Mouse (Mus musculus): ENCODE data around the gene Gm17545. TPM values are rescaled to one million over a fixed set of nuclear protein-coding genes. Genes with fewer than 3 reads are reported as not detected.

Gene Gm17545
- polyA plus RNA-seq, 1 experiment = not detected

GRCm38 (mm10) chr9:22433221-22433620 is 20.9 kb upstream of the Gm17545 start:
- no peaks in the 10 kb centered on the region for H3K36me3 ChIP-seq (ENCODE audit: control insufficient read depth, insufficient read depth)
- H3K79me2 ChIP-seq (ENCODE audit: control insufficient read depth, insufficient read depth) = no peaks in the 10 kb centered on the region
- no peak overlapping the region for H3K4me2 ChIP-seq (ENCODE audit: low read depth)
- H3ac ChIP-seq (ENCODE audit: control insufficient read depth, insufficient read length) = no peak overlapping the region
- H3K4me3 ChIP-seq = no peak overlapping the region
- no peaks in the 10 kb centered on the region for H3K27me3 ChIP-seq (ENCODE audit: control insufficient read depth, insufficient read depth, insufficient read length)
- TF ChIP-seq MYOG (IDR thresholded peaks at IDR 0.05; ENCODE audit: control insufficient read depth in 1 of 3, insufficient read depth in 1 of 3, insufficient read length in 2 of 3, low read depth in 2 of 3) = no peak
- TF ChIP-seq SRF (IDR thresholded peaks at IDR 0.05; ENCODE audit: control insufficient read depth, insufficient read length, low read depth) = no peak
- TF ChIP-seq E2F4 (IDR thresholded peaks at IDR 0.05; ENCODE audit: insufficient read depth) = no peak
- no peak for TF ChIP-seq MAX (IDR thresholded peaks at IDR 0.05; ENCODE audit: low read depth)
- no peak for TF ChIP-seq MYOD1 (IDR thresholded peaks at IDR 0.05; ENCODE audit: control insufficient read depth in 1 of 3, insufficient read length in 2 of 3, low read depth in 2 of 3)
- no peak for TF ChIP-seq POLR2AphosphoS2 (IDR thresholded peaks at IDR 0.05; ENCODE audit: insufficient read length, low read depth)
- TF ChIP-seq TCF3 (IDR thresholded peaks at IDR 0.05; ENCODE audit: insufficient read length, low read depth) = no peak

GRCm38 (mm10) chr9:22434101-22434500 is 20.0 kb upstream of the Gm17545 start:
- Histone ChIP-seq H3ac (ENCODE audit: control insufficient read depth, insufficient read length) (no peak overlapping the region), H3K36me3 (ENCODE audit: control insufficient read depth, insufficient read depth) (no peaks in the 10 kb centered on the region), H3K4me3 (no peak overlapping the region), H3K27me3 (ENCODE audit: control insufficient read depth, insufficient read depth, insufficient read length) (no peaks in the 10 kb centered on the region), H3K4me2 (ENCODE audit: low read depth) (no peak overlapping the region), H3K79me2 (ENCODE audit: control insufficient read depth, insufficient read depth) (no peaks in the 10 kb centered on the region)
- no peak for TF ChIP-seq TCF3 (IDR thresholded peaks at IDR 0.05; ENCODE audit: insufficient read length, low read depth)
- TF ChIP-seq MYOG (IDR thresholded peaks at IDR 0.05; ENCODE audit: control insufficient read depth in 1 of 3, insufficient read depth in 1 of 3, insufficient read length in 2 of 3, low read depth in 2 of 3) = no peak
- no peak for TF ChIP-seq MAX (IDR thresholded peaks at IDR 0.05; ENCODE audit: low read depth)
- TF ChIP-seq USF1 (IDR thresholded peaks at IDR 0.05; ENCODE audit: low read depth) = no peak
- no peak for TF ChIP-seq REST (IDR thresholded peaks at IDR 0.05; ENCODE audit: insufficient read depth, insufficient read length)
- TF ChIP-seq POLR2A (IDR thresholded peaks at IDR 0.05; ENCODE audit: insufficient read length, low read depth) = no peak
- no peak for TF ChIP-seq POLR2AphosphoS2 (IDR thresholded peaks at IDR 0.05; ENCODE audit: insufficient read length, low read depth)
- no peak for TF ChIP-seq TCF12 (IDR thresholded peaks at IDR 0.05; ENCODE audit: insufficient read depth, poor library complexity, severe bottlenecking)
- TF ChIP-seq E2F4 (IDR thresholded peaks at IDR 0.05; ENCODE audit: insufficient read depth) = no peak
- TF ChIP-seq CEBPB (IDR thresholded peaks at IDR 0.05; ENCODE audit: insufficient read depth, poor library complexity, severe bottlenecking) = no peak
- TF ChIP-seq SRF (IDR thresholded peaks at IDR 0.05; ENCODE audit: control insufficient read depth, insufficient read length, low read depth) = no peak
- TF ChIP-seq MYOD1 (IDR thresholded peaks at IDR 0.05; ENCODE audit: control insufficient read depth in 1 of 3, insufficient read length in 2 of 3, low read depth in 2 of 3) = no peak

GRCm38 (mm10) chr9:22438826-22439225 is 15.3 kb upstream of the Gm17545 start:
- Histone ChIP-seq H3K4me3 (no peak overlapping the region), H3K4me2 (ENCODE audit: low read depth) (no peak overlapping the region), H3ac (ENCODE audit: control insufficient read depth, insufficient read length) (no peak overlapping the region), H3K79me2 (ENCODE audit: control insufficient read depth, insufficient read depth) (no peaks in the 10 kb centered on the region), H3K36me3 (ENCODE audit: control insufficient read depth, insufficient read depth) (no peaks in the 10 kb centered on the region), H3K27me3 (ENCODE audit: control insufficient read depth, insufficient read depth, insufficient read length) (no peaks in the 10 kb centered on the region)
- TF ChIP-seq POLR2A (IDR thresholded peaks at IDR 0.05; ENCODE audit: insufficient read length, low read depth) (no peak), E2F4 (IDR thresholded peaks at IDR 0.05; ENCODE audit: insufficient read depth) (no peak), MYOD1 (IDR thresholded peaks at IDR 0.05; ENCODE audit: control insufficient read depth in 1 of 3, insufficient read length in 2 of 3, low read depth in 2 of 3) (no peak), MAX (IDR thresholded peaks at IDR 0.05; ENCODE audit: low read depth) (no peak), POLR2AphosphoS2 (IDR thresholded peaks at IDR 0.05; ENCODE audit: insufficient read length, low read depth) (no peak), TCF12 (IDR thresholded peaks at IDR 0.05; ENCODE audit: insufficient read depth, poor library complexity, severe bottlenecking) (no peak), TCF3 (IDR thresholded peaks at IDR 0.05; ENCODE audit: insufficient read length, low read depth) (no peak), CEBPB (IDR thresholded peaks at IDR 0.05; ENCODE audit: insufficient read depth, poor library complexity, severe bottlenecking) (no peak), REST (IDR thresholded peaks at IDR 0.05; ENCODE audit: insufficient read depth, insufficient read length) (no peak), SRF (IDR thresholded peaks at IDR 0.05; ENCODE audit: control insufficient read depth, insufficient read length, low read depth) (no peak)

GRCm38 (mm10) chr9:22443157-22443556 is 10.9 kb upstream of the Gm17545 start:
- no peak overlapping the region for H3K4me2 ChIP-seq (ENCODE audit: low read depth)
- H3K27me3 ChIP-seq (ENCODE audit: control insufficient read depth, insufficient read depth, insufficient read length) = no peaks in the 10 kb centered on the region
- H3K36me3 ChIP-seq (ENCODE audit: control insufficient read depth, insufficient read depth) = peaks cover 5% of the 10 kb centered on the region
- H3ac ChIP-seq (ENCODE audit: control insufficient read depth, insufficient read length) = no peak overlapping the region
- H3K79me2 ChIP-seq (ENCODE audit: control insufficient read depth, insufficient read depth) = no peaks in the 10 kb centered on the region
- TF ChIP-seq POLR2AphosphoS2 (IDR thresholded peaks at IDR 0.05; ENCODE audit: insufficient read length, low read depth) (no peak), REST (IDR thresholded peaks at IDR 0.05; ENCODE audit: insufficient read depth, insufficient read length) (no peak)
- no peak overlapping the region for H3K4me3 ChIP-seq

- Histone ChIP-seq H3K4me2 (ENCODE audit: low read depth) (no peak overlapping the region), H3K79me2 (ENCODE audit: control insufficient read depth, insufficient read depth) (no peaks in the 10 kb centered on the region), H3K4me3 (no peak overlapping the region), H3K27me3 (ENCODE audit: control insufficient read depth, insufficient read depth, insufficient read length) (no peaks in the 10 kb centered on the region), H3K36me3 (ENCODE audit: control insufficient read depth, insufficient read depth) (peaks cover 5% of the 10 kb centered on the region), H3ac (ENCODE audit: control insufficient read depth, insufficient read length) (no peak overlapping the region)
- TF ChIP-seq SRF (IDR thresholded peaks at IDR 0.05; ENCODE audit: control insufficient read depth, insufficient read length, low read depth) (no peak), POLR2A (IDR thresholded peaks at IDR 0.05; ENCODE audit: insufficient read length, low read depth) (no peak), TCF3 (IDR thresholded peaks at IDR 0.05; ENCODE audit: insufficient read length, low read depth) (no peak), USF1 (IDR thresholded peaks at IDR 0.05; ENCODE audit: low read depth) (no peak), MYOG (IDR thresholded peaks at IDR 0.05; ENCODE audit: control insufficient read depth in 1 of 3, insufficient read depth in 1 of 3, insufficient read length in 2 of 3, low read depth in 2 of 3) (no peak), CEBPB (IDR thresholded peaks at IDR 0.05; ENCODE audit: insufficient read depth, poor library complexity, severe bottlenecking) (no peak), MAX (IDR thresholded peaks at IDR 0.05; ENCODE audit: low read depth) (no peak), TCF12 (IDR thresholded peaks at IDR 0.05; ENCODE audit: insufficient read depth, poor library complexity, severe bottlenecking) (no peak)
Measured at GRCm38 (mm10) chr9:22445123-22445522, 9.0 kb upstream of the Gm17545 start.

Data from myocyte (in vitro differentiated cells).